Mouse (Mus musculus) cortical plate, adult 2 months (tissue): Measurements from ENCODE around the gene Cd2bp2.

Experiments
- CTCF ChIP-seq: fragments of 200-500 bp; IDR thresholded peaks from 2 replicates; pipeline ENCODE4 v1.5.1; 2011; ENCODE audit warnings: mild to moderate bottlenecking, control low read depth, low read length; ENCODE audit not compliant: insufficient read depth; ENCODE audit errors: extremely low read depth
- POLR2A ChIP-seq: fragments of 200-500 bp; IDR thresholded peaks from 2 replicates; pipeline ENCODE4 v1.6.1; 2011; ENCODE audit warnings: mild to moderate bottlenecking, low read length, control low read depth; ENCODE audit not compliant: insufficient read depth; ENCODE audit errors: extremely low read depth

DNA sequence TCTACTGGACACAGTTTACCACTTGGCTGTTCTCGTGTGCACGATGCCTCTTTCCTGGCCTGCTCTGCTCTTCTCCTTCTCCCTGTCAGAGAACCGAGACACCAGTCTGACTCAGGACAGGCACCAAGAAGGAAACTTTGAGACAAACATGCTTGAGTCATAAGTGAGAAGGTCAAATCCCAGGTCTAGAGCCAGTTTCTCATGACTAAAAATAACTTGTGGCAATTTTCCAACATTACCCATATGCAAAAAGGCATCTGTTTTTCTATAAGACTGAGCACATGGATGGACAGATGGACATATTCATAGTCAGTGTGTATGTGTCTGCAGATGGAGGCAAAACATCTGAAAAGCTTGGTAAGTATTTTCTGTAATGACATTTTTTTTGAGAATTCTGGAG lies 42.4 kb downstream of the Cd2bp2 start:
- TF ChIP-seq CTCF (no peak), POLR2A (no peak)
